Mouse (Mus musculus) olfactory bulb, adult 2 months (tissue): ENCODE results near the gene Wwc2.

Experiments used
- CTCF ChIP-seq: fragments of 200-500 bp; IDR thresholded peaks from 2 replicates; pipeline ENCODE4 v1.5.1; 2012; ENCODE audit warnings: low read depth, mild to moderate bottlenecking, low read length, moderate library complexity; ENCODE audit not compliant: insufficient read depth
- POLR2A ChIP-seq: fragments of 200-500 bp; IDR thresholded peaks from 2 replicates; pipeline ENCODE4 v1.6.1; 2012; ENCODE audit warnings: mild to moderate bottlenecking, low read depth, low read length, moderate library complexity; ENCODE audit not compliant: insufficient read depth

- TF ChIP-seq CTCF = no peak
- no peak for TF ChIP-seq POLR2A
Measured at GRCm38 (mm10) chr8:47859259-47859658, 131.5 kb downstream of the Wwc2 start.
